Mouse (Mus musculus) left cerebral cortex, adult 8-10 months (tissue): ENCODE results near the gene H6pd. TPM values are rescaled to one million over a fixed set of nuclear protein-coding genes. Genes with fewer than 3 reads are reported as not detected.
A peak's percentile ranks its signal among the peaks of the same experiment; 100 is the strongest.

Experiments used
- DNase-seq, 2 experiments: peaks; one replicate each; pipeline ENCODE4 v3.0.0; 2022; ENCODE audit warnings: low spot score in 2 of 2
- total RNA-seq, 4 experiments: library from RNA; stranded (reverse); gene quantifications; 2 replicates each; pipeline ENCODE4 v1.2.4; 2022

The H6pd gene
- total RNA-seq, 4 experiments from 2014 or later = 14.7 to 17.8 (median 16.3) TPM

DNA sequence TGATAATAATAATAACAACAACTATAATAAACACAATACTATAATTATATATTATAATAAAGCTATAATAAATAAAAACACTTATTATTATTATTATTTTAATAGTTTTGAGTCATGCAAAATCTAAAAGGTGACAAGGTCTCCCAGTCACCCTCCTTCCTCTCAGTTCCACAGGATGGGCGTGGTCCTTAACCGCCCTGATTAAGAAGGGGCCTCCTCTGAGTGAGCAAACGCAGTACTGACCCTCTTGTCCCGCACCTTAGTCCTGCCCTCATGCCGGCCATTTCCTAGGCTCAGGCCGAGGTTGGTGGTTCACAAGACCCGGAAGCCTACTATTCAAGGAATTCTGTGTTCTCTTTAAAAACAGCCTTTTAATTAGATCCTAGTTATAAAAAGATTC, 14.7 kb upstream of the H6pd start:
- no peak for DNase-seq

DNA sequence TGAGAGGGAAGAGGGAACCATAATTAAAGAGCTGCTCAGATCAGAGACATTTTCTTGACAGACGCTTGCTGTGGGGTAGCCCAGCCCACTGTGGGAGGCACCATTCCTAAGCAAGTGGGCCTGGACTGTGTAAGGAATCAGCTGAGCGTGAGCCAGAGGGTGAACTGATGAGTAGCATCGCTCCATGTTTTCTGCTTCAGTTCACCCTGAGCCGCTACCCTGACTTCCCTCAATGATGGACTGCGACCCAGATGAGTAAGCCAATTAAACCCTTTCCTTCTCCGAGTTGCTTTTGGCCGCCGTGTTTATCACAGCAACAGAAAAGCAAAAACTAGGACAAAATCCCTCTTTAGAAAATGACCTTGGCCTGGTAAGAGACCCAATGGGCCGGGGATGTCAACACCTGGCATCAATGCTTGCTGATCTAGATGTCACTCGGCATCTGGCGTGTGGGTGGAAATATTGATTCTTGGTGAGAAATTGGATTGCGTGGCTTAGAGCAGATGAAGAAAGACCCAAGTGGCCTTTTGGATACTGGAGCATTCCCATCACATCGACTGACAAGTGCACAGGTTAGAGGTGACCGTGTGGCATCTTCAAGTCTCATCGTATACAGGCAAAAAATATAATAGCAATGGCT, 11.0 kb upstream of the H6pd start:
- no peak for DNase-seq

DNA sequence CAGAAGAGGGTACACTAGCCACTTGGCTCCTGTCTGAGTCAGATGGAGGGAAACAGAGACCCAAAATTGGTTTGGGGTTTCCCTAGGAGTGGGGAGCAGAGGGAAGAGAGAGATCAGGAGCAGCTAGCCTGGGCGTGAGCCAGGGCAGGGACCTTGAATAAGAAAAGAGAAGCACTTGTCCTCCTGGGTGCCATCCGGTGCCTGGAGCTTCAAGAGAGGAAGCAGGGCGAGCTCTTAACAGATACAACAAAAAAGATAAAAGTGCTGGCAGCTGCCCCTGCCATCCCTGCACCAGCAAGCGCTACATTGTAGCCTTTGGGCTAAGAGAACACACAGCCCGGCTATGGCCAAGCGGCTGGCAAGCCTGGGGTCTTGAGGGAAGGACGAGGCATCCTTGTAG, 6.6 kb upstream of the H6pd start:
- no peak for DNase-seq

DNA sequence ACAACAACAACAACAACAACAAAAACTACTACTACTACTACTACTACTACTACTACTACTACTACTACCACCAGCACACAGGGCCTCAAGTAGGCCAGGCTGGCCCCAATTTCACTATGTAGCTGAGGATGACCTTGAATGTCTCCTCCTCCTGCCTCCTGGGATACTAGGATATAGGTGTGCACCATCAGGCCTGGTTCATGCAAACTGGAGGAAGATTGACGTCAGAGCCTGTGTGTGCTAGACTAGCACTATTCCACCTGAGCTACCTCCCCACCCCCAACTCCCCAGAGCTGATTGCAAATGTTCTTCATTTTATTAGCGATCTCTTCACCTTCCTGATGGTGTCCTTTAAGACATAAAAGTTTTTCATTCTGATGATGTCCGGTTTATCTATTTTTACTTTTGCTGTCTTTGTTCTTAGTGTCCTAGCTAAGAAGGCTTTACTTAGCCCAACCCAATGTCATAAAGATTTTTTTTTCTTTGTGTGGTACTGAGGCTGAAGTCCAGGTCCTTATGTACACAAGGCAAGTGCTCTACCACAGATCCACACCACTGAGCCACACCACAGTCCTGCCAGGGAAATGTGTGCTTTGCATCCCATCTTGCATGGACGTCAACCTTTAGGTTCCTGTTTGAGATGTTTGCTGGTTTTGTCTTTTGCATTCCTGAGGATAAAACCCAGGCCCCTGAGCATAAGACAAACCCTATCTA, 5.7 kb upstream of the H6pd start:
- DNase-seq = no peak

DNA sequence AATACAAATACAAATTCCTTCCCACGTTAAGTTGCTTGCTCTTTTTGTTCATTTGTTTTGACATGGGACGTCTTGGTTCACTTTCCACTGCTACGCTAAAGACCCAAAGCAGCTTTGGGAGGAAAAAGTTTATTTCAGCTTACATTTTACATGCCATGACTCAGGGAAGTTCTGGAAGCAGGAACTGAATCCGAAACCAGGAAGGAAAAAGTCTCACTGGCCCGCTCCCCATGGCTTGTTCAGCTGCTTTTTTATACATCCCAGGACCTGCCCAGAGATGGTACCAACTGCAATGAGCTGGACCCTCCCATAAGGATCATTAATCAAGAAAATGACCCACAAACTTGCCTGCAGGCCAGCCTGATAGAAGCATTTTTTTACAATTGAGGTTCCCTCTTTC, 5.0 kb upstream of the H6pd start:
- DNase-seq = no peak

DNA sequence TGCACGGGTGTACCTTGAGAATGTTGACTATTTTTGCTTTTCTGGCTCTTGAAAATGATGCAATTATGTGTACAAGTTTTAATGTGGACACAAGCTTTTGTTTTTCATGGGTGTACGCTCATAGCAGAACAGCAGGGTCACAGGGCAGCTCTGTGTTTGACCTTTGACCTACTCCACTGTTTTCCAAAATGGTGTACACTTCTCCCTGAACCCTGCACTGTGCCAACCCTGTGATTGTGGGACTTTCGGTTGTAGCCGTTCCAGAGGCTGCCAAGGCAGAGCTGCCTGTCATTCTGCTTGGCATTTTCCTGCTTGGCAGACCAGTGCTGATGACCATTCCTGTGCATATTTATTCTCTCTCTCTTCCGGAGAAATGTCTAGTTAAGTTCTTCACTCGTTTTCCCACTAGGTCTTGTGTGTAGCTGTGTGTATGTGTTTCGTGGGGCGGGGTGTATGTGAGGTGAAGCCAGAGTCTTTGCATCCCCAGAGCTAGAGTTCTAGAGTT, 4.4 kb upstream of the H6pd start:
- no peak for DNase-seq

DNA sequence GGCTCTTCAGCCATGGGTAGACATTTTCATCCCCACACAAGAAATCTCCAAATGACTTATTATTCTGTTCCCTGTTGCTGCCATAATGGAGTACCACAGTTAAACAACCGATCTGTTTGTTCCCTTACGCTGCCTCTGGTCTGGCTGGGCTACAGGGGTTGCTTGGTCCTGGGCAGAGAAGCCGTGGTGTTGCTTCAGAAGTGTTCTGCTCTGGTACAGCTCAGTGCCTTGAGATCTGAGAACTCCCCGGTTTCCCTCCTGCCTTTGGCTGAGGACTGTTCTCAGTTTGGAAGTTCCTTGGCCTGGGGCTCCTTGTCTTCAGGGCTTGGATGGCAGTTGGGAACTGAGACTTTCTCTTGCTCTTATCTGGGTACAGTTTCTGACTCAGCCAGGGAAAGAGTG, 3.5 kb upstream of the H6pd start:
- DNase-seq = no peak

DNA sequence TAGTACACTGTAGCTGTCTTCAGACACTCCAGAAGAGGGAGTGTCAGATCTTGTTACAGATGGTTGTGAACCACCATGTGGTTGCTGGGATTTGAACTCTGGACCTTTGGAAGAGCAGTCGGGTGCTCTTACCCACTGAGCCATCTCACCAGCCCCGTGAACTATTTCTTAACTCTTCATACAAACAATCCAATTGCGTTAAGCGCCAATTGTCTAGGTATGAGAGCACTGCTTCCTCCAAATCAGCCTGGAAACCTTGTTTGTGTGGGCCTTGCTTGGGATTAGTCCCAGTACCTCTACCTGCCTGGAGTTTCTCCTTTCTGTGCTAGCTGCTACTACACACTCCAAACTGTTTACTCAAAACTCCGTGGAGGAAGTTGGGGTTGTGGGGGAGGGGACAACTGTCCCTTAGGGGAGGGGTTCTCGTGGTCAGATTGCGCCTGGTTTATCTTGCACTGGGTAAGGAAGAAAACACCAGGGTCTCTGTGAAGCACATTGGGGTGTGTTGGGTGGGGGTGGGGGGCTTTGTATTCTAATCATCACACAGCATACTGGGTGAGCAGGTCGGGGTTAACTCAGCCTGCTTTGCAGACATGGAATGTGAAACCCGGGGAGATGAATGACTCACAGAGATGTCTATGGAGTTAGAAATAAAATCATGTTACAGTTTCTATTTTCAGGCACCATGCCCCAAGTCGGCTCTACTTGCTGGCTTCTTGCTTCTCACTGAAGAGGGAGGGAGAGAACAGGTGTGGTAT, 2.9 kb upstream of the H6pd start:
- DNase-seq = no peak

DNA sequence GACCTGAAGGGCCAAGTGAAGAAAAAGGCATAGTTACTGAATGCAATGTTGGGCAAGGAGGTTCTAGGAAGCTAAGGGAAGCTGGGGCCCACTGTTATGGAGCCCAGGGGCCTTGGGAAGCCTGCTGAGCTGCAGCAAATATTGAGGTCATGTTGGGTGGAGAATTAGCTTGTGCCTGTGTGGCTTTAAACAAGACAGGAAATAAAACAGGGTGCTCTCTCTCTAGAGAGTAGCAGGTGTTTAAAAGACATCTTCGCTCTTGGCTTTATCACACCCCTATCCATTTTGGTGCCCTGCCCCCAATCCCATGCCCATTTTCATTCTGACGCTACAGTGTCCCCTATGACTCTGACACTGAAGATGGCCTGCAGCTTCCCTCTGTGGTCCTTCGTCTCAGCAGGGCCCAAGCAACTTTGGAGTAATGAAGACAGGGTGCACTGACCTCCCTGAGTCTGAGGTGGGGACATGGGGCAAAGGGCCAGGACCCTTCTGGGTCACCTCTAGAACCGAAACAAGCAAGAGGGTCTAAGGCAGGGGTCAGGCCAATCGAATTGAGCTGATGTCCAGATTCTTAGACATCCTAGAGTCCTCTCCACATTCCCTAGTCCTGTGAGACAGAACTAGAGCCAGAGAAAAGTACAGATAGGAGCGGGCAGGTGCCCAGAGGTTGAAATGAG, 1.4 kb upstream of the H6pd start:
- no peak for DNase-seq

DNA sequence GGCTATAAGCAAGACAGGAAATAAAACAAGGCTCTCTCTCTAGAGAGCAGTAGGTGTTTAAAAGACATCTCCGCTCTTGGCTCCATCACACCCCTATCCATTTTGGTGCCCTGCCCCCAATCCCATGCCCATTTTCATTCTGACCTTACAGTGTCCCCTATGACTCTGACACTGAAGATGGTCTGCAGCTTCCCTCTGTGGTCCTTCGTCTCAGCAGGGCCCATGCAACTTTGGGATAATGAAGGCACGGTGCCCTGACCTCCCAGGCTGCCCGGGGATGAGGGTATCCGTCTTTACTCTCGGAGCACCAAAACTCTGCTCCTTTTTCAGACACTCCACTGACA, 736 bp upstream of the H6pd start:
- no peak for DNase-seq

DNA sequence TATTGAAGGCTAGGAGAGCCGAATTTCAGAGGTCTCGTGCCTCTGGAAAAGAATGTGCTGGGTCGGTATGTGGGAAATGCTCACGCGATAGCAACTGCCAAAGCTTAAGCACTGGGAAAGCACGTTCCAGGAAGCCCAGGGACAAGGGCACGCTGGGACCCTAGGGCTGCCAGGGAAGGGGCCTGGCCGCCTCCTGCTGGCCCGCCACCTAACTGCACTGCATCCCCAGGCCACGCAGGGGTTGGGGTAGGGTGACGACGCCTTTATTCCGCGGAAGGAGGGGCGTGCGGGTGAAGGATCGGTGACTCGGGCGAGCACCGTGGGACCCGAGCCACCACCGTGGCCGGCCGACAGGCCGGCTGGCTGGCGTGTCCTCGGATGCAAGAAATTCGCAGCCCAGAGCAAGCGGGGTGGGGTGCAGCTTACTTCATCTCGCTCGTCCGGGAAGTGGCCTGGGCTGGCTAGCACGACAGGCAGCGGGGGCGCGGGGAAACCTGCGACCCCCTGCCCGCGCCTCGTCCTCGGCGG, 434 bp downstream of the H6pd start:
- peak in 1 of 2 experiments; percentile 50 for DNase-seq

DNA sequence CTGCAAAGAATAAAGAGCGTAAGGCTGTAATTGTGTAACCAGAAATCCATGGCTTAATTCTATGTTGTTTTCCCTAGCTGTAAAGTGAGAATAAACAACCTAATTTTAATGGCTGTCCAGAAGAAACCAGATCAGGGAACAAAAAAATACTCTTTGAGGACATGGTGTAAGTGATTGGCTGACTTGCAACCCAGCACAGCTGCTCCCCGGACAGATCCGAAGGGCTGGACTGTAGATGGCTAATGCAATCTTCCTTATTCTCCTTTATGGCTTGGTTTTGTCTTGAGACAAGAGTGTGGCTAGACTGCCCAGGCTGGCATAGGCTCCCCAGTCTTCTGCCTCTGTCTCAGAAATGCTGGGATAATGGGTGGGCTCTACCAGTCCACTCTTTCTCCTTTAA, 1.4 kb downstream of the H6pd start:
- no peak for DNase-seq

DNA sequence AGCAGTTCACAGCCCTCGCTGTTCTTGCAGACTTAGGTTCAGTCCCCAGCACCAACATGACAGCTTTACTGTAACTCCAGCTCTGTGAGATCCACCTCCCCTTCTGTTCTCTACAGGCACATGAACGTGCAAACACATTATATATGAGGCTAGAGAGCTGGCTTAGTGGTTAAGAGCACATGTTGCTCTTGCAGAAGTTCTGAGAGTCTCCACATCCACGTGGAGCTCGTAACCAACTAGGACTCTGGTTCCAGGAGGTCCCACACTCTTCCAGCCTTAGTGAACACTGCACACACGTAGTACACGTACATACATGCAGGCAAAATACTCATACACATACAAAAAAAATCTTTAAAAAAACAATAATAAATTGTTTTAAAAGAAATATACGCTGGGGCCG, 1.8 kb downstream of the H6pd start:
- no peak for DNase-seq

DNA sequence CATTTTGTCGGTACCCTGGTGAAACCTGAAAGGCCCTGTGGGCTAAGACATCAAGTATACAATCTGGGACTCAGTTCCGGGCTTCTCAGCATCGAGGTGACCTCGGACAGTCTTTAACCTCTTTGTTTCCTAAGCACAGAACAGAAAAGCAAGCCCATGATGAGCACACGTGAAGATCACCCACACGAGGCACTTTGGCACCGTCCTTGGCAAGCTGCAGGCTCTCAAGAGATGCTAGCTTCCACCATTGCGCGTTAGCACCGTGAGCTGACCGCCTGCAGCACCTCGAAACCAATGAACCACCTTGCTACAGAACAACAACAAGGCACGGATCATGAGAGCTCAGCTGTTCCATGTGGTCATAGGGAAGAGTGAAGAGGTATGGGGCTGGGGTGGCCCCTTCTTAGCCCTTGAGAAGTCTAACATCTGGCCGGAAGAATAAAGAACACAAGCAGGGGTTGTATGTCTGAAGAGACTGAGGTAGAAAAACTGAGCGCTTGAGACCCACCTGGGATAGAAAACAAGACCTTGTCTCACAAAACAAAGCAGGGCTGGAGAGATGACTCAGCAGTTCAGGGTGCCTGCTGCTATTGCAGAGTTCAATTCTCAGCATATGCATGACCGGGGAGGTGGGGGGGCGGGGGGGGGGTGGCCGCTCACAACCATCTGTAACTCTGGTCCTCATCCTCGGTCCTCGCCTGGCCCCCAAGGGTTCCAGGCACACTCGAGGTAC, 2.5 kb downstream of the H6pd start:
- DNase-seq = no peak

DNA sequence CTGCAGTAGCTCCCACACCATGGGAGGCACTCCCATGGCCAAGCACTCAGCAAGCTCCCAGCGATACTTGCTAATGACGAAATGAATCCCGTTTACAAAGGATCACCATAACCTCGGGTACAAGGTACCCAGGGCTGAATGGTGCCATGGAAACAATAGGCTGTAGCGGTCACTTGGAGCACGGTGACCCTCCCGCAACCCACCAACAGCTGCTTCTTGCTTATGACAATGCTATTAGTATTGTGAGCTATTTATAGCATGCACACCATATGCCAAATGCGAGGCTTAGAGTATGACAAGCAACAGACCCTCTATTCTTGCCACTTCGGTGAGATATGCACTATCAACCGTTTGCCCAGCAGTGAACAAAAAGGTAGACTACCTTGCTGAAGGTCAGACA, 3.6 kb downstream of the H6pd start:
- DNase-seq = no peak

DNA sequence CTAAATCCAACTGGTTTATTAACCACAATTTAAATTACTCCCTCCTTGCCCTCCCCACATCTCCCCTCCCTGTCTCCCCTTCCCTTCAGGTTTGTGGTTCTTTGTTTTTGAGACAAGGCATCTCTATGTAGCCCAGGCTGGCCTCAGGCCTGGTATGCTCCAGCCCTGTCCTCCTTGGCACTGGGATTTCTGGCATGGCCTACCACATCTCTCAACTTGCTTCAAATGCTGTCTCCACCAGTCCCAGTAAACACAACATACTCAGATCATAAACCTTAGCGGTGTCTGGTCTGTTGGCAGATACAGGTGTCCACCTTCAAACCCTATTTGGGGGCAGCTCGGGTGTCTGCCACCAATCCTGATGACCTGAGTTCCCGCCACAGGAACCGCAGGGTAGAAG, 5.2 kb downstream of the H6pd start:
- no peak for DNase-seq

DNA sequence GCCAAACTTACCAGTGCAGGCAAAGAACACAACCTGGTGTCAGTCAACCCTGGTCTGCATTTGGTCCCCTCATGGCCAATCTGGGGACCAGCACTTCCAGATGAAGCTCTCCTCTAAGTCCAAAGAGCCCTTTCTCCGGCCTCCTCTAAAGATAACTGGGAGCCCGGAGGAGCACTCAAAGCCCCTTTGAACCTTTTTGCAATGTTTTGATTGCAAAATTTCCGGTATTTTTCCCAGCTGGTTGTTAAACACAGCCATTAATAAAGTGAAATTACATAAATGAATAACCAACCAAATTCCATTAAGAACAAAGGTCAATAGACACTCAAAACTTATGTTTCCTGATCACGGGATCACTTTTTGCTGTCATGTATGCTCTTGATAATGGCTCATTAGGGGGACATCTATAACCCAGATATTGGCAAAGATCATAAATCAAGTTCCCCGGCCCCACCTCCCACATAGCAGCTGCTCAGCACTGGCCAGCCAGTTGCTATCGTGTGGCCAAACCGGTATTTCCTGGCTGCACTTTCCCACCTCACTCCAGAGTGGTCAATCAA, 5.7 kb downstream of the H6pd start:
- no peak for DNase-seq

DNA sequence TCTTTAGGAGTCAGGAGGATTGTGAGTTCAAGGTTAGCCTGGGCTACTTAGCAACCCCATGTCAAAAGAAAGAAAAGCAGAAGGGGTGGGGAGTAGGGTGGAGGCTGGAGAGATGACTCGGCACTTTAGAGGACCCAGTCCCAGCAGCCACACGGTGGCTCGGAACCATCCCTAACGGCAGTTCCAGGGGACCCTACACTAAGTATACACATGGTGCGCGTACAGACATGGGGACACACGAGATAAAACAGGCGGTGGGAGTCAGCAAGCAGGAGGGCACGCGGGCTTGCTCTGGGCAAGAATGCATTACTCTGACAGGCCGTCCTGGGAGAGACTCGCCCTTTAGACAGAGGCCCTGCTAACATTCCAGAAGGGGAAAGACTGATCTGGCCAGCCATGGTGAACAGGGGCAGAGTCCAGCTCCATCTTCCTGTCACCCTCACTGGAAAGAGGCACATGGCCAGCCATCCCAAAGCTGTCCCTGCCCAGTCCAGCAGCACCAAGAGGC, 6.7 kb downstream of the H6pd start:
- no peak for DNase-seq

DNA sequence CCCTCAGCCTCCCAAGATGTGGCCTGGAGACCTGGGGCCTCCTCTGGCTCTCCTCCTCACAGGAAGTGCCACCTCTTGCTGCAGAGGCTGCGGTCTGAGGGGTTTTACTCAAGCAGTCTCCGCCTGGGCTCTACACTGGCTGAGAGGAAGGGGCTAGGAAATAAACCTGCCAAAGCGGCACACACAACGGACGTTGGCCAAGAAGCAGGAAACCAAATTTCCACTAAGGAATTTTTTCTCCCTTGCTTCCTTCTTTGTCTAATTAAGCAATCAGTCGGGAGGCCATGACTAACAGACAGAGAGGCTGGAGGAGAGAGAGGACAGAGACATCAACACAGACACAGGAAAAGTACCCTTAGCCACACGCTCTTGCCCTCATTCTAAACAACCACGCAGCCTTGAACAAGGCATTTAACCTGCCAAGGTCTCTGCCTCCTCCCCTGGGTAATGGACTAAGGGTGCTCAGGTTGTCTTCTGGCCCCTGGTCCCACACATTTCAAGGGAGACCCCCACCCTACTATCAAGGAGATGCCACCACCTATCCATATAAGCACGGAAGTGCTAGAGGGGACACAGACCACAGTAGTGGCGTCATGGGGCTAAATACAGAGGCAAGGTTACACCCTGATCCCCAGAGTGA, 7.5 kb downstream of the H6pd start:
- no peak for DNase-seq

DNA sequence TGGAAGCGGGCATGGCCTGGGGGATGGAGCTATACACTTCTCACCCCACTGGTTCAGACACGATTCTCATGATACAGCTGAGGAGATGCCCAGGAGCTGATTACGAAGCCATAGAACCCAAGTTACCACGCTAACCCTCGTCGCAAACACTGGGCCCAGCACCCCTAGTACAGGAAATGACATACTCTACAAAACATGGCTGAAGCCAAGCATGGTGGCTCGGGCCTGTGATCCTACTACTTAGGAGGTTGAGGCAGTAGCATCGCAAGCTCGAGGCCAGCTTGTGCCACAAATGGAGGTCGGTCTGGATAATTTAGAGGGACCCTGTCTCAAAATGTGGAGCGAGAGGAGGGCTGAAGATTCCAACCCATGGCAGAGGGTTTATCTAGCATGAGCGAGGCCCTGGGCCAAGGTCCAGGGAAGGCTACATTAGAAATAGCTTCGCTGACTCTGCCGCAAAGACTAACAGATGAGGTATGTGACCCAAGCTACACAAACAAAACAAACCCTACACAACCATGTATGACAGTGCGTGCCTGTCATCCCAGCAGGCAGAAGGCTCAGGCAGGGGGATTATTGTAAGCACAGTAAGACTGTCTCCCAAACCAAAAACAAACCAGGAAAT, 8.8 kb downstream of the H6pd start:
- DNase-seq = no peak
